Mouse (Mus musculus): ENCODE measurements around the gene Sap30. TPM values are rescaled to one million over a fixed set of nuclear protein-coding genes. Genes with fewer than 3 reads are reported as not detected.

Sap30 gene
- polyA plus RNA-seq, 1 experiment = 19.4 TPM

GRCm38 (mm10) chr8:57435768-57436436 is 51.8 kb downstream of the Sap30 start:
- H3K27ac ChIP-seq (ENCODE audit: control insufficient read depth, insufficient read depth, low read length) = peak overlapping the region; percentile 1; the same call in 1 of the 2 replicates
- no peaks in the 10 kb centered on the region for H3K36me3 ChIP-seq (ENCODE audit: control insufficient read depth, insufficient read depth, low read length)
- DNase-seq = no peak
- H3K27me3 ChIP-seq (ENCODE audit: control insufficient read depth, insufficient read depth, low read length) = no peaks in the 10 kb centered on the region
- H3K4me3 ChIP-seq (ENCODE audit: control insufficient read depth, insufficient read depth, low read length) = no peak overlapping the region
- 2% methylated on average over 18 of the region's 18 CpGs for WGBS
- TF ChIP-seq CTCF (IDR thresholded peaks at IDR 0.05; ENCODE audit: borderline replicate concordance, control insufficient read depth, extremely low read depth, insufficient read depth, low read length, poor library complexity) = no peak
- no peak for TF ChIP-seq POLR2A (IDR thresholded peaks at IDR 0.05; ENCODE audit: control insufficient read depth, extremely low read depth, insufficient read depth, low read length, poor library complexity)
- H3K4me1 ChIP-seq (replicated peaks; ENCODE audit: control insufficient read depth, insufficient read depth, low read length) = peaks cover 10% of the 10 kb centered on the region

- Histone ChIP-seq H3K27ac (ENCODE audit: control insufficient read depth, insufficient read depth, low read length) (no peak overlapping the region), H3K27me3 (ENCODE audit: control insufficient read depth, insufficient read depth, low read length) (no peaks in the 10 kb centered on the region), H3K4me1 (replicated peaks; ENCODE audit: control insufficient read depth, insufficient read depth, low read length) (peaks cover 10% of the 10 kb centered on the region), H3K4me3 (ENCODE audit: control insufficient read depth, insufficient read depth, low read length) (no peak overlapping the region), H3K36me3 (ENCODE audit: control insufficient read depth, insufficient read depth, low read length) (no peaks in the 10 kb centered on the region)
- TF ChIP-seq POLR2A (IDR thresholded peaks at IDR 0.05; ENCODE audit: control insufficient read depth, extremely low read depth, insufficient read depth, low read length, poor library complexity) (no peak), CTCF (IDR thresholded peaks at IDR 0.05; ENCODE audit: borderline replicate concordance, control insufficient read depth, extremely low read depth, insufficient read depth, low read length, poor library complexity) (no peak)
- 53% methylated on average over 5 of the region's 5 CpGs for WGBS
- DNase-seq = no peak
Measured at GRCm38 (mm10) chr8:57432802-57433201, 54.9 kb downstream of the Sap30 start.

Other genes starting within 250 kb of the Sap30 start
- 0.26 and 1.2 TPM in 2 replicates for gene Hand2, start 166.9 kb downstream of the Sap30 start, polyA plus RNA-seq (2012; rRNA removed)
- gene Scrg1, start 31.9 kb downstream of the Sap30 start, polyA plus RNA-seq (2012; rRNA removed) = 0.16 TPM in 1 of 2 replicates, not detected in the other
- 64.0 and 93.8 TPM in 2 replicates for gene Hmgb2, start 24.0 kb upstream of the Sap30 start, polyA plus RNA-seq (2012; rRNA removed)
- gene Galnt7, start 165.2 kb upstream of the Sap30 start, polyA plus RNA-seq (2012; rRNA removed) = 8.4 and 9.1 TPM in 2 replicates